Mouse (Mus musculus): Measurements from ENCODE around the gene Prnd. TPM values are rescaled to one million over a fixed set of nuclear protein-coding genes. Genes with fewer than 3 reads are reported as not detected.

Prnd gene
- total RNA-seq (2015), result not detected in 2 replicates
- total RNA-seq (2017), result not detected in 2 replicates

DNA sequence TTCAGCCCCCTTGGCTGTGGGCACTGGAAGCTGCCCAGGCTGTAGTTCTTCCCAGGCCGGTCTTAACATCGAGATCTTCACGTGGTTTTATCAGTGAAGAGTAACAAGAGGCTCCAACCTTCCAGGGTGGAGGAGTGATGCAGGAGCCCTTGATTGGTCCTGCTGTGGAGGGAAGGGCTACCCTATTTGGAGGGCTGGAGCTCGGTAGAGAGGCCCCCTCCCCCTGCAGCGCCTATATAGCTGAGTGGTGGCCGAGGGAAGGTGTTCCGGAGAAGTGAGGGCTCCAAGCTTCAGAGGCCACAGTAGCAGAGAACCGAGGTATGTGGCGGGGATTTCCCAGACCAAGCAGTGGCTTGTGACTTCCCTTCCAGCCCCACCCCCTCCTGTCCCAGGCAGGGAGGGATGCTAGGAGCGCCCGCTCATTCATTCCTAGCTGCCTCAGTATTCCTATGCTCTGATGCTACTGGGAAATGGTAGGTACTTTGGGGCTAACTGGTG is at the start of gene Prnd:
Gene Prnd (plus strand): TSS at position 264 of the 498 bp plus-strand sequence.
- ATAC-seq (ENCODE audit: poor library complexity, severe bottlenecking), result no peak

DNA sequence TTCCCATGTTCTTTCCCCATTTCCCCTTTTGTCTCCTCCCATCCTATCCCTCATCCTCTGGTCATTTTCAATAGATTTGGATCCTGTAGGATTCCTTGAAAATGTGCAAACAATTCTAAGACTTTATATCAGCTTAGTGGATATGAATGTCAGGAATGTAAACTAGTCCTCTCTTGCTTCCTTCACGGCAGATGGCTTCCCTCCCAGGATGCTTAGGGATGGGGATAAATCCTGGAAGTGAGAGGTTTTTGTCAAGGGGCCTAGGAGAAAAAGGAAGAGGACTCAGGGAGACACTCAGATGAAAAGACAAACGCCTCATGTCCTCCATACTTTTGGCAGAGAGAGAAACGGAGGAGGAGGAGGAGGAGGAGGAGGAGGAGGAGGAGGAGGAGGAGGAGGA is 48.2 kb upstream of the Prnd start:
- ATAC-seq (ENCODE audit: poor library complexity, severe bottlenecking), result no peak

DNA sequence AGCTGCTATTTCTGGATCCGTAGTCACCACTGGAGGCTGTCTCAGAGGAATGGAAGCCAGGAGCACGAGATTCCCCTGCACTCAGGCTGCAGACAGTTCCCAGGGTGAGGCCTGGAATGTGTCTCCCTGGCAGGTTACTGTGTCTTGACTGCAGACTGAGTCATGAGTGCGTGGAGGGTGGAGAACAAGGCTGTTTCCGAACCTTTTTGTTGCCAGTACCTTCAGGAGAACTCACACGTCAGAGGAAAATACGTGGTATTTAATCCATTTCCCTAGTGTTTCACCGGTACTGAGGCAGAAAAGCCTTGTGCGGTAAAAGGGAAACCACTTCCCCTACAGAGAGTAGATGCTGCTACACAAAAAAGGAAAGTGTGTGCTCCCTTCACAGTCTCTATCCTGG is 47.8 kb upstream of the Prnd start:
- ATAC-seq (ENCODE audit: poor library complexity, severe bottlenecking), result peak; percentile 30; the same call in 1 of the 2 replicates

DNA sequence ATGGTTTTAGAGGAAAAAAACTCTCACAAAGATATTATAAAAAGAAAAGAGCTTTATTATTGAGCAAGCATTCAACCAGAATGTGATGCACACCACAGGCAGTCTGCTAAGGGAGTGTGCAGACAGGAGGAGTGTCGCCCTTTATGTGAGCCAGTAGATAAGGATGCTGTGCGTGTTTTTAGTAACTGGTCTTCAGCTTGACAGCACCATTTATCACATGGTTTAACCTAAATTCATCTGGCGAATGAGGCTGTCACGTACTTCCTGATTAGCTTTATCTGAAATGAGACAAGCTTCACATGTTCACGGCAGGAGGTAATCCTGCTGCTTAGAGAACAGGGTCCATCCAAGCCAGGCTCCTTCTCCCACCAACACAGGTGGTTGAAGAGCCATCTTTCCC is 45.6 kb upstream of the Prnd start:
- no peak for ATAC-seq (ENCODE audit: poor library complexity, severe bottlenecking)

DNA sequence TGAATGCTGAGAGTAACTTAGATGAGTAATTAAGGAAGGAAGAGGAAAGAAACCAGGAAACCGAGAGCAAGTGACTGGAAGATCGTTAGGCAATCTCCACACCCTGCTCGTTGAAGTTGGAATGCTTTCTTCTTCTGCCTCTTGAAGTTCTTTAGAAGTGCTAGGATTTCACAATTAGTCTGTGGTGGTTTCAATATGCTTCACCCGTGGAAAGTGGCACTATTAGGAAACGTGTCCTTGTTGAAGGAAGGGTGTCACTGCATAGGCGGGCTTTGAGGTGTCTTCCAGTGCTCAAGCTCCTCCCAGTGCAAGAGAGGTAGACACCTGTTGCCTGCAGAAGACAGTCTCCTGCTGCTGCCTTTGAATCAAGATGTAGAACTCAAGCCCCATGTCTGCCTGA is 44.9 kb upstream of the Prnd start:
- peak; percentile 38 for ATAC-seq (ENCODE audit: poor library complexity, severe bottlenecking)

DNA sequence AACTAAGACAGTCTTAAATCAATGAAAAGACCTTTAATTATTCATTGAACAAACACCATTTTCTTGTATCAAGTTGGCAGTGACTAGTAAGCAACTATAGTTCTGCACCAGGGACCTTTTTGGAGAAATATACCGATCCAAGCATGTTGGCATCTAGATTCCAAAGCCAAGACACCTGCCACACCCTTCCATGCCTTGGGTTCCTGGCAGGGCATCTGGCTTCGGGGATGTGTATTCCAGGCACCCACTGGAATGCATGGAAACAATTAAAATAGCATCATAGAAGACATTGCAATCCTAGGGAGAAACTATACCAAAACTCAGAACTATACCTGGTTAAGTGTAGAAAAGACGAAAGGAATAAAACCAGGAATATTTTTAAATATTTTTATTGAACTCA is 44.4 kb upstream of the Prnd start:
- ATAC-seq (ENCODE audit: poor library complexity, severe bottlenecking), result no peak

DNA sequence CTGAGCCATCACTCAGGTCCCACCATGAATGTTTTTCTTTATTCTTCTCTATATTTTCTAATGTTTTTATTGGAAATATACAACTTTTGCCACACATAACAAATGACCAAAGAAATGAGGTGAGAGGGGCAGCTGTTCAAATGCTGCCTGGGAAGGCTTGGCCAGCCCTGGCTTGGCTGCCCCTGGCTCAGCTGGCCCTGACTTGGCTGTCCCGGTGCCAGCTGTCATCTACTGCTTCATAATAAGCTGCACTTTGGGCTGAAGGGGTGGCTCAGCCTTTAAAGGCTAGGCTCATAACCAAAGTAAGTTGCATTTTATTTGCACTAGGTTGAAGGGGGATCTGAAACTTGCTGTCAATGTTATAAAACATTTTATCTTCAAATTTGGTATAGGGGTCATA is 43.8 kb upstream of the Prnd start:
- no peak for ATAC-seq (ENCODE audit: poor library complexity, severe bottlenecking)

DNA sequence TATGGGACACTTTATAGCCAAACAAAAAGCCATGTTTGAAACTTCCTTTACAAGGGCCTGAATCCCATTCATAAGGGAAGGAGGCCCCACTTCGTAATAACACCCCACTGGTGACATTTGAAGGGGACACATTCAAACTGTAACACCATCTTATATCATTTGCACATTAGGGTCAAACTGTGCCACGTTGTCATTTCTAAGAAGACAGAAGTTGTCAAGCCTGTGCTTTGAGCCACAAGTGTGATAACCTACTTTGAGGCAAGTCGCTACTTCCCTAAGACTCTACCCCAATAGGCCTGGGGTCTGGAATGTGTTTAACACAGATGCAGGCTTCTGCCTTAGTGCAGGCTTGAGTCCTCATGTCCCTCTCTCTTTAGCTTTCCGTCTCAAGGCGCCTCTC is 43.4 kb upstream of the Prnd start:
- ATAC-seq (ENCODE audit: poor library complexity, severe bottlenecking), result no peak

DNA sequence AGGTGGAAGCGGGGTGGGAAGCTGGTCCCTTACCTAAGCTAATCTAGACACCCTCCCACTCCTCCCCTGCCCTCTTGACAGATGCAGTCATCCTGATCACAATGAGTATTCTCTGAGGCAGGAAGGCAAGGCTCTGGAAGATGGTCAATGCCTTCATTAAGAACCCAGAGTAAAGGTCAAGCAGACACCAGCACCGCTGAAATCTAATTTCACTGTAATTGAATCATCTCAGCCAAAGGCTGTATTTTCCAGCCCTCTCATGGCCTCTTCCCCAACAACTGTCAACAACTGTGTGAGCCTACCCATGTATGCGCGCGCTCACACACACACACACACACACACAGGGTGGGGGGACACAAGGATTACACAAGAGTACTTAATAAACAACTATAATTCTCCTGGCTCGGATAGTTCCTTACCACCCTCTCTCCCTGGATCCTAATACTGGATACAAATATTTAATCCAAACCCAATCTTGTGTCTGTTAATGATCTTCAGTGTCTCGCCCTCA is 42.3 kb upstream of the Prnd start:
- ATAC-seq (ENCODE audit: poor library complexity, severe bottlenecking), result no peak

DNA sequence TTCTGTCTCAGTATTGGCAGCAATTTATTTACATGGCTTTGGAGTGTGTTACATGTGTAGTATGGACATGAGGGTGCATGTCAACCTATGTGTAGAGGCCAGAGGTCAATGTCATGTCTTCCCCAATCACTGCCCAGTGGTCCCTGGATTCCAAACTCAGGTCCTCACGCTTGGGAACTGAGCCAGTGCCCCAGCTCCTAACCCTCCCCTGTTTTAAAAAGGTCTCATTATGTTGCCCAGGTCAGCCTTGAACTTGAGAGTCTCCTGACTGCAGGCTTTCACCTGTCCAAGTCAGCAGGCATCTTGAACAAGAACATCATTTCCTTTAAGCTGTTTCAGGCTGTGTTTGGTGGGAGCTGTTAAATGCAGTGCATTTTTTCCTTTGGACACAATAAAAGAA is 41.8 kb upstream of the Prnd start:
- ATAC-seq (ENCODE audit: poor library complexity, severe bottlenecking), result no peak

DNA sequence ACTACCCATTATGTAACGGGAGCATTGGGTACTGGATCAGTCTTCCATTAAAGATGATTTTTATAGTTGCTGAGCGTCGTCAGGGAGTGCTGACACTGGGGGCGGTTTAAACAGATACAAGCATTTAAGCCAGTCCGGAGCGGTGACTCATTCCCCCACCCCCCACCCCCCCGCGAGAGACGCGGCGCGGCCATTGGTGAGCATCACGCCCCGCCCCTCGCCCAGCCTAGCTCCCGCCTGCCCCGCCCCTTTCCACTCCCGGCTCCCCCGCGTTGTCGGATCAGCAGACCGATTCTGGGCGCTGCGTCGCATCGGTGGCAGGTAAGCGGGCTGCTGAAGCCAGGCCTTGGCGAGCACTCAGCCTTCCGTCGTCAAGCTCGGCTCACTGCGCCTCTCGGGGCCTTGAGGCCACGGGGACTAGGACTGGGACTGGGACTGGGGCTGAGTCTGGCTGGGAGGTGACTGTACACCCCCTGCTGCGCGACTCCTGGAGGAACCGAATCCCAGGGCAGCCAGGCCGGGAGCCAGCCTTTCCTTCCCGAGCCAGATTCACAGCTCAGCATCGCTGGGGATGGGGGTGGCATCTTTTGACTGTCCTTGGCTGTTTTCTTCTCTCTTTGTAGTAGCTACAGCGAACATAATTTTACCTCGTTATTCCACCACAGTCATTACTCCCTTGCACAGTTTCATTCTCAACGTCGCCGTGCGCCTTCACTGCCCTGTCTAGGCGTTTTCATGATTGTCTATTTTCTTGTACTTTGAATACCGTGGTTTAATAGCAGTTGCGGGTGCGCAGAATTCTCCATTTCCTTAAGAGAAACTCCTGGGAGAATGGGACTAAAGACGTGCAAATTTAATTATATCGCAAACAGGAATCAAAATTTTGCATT is 40.7 kb upstream of the Prnd start, which contains the start of the genes Prnp and Prn:
Gene Prnp (plus strand): TSS at position 246 of the 890 bp plus-strand sequence.
Gene Prn (plus strand): TSS at position 275 of the 890 bp plus-strand sequence.
- ATAC-seq (ENCODE audit: poor library complexity, severe bottlenecking), result peak; percentile 94

DNA sequence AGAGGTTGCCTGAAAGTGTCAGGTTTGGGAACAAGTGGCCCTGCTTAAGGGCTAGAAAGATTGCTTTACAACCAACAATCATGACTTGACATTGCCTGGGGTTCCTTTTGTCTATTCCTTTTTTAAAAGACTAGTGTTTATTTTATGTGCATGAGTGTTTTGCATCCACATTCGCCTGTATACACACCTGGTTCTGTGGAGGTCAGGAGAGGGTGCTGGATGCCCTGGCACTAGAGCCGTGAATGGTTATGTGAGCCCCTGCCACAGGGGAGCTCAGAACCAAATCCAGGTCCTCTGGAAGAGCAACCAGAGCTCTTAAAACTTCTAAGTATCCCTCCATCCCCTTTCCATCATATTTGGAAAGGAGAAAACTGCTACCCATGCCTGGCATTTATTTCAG is 39.8 kb upstream of the Prnd start:
- no peak for ATAC-seq (ENCODE audit: poor library complexity, severe bottlenecking)

DNA sequence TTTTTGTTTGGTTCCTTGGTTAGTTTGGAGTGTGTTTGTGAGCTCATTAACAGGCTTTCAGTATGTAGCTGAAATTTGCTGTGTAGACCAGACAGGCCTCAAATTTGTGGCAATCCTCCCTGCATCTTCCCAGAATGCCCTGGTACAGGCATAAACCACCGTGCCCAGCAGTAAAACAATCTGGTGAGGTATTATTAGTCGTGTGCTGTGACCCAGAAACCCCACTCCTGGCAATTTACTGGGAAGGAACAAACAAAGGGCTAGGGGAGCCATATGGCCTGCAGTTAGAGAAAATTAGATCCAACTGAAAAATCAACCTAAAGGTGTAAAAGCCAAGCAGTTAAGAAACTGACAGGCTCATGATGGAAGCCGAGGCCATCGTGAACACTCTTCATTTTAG is 39.3 kb upstream of the Prnd start:
- no peak for ATAC-seq (ENCODE audit: poor library complexity, severe bottlenecking)

DNA sequence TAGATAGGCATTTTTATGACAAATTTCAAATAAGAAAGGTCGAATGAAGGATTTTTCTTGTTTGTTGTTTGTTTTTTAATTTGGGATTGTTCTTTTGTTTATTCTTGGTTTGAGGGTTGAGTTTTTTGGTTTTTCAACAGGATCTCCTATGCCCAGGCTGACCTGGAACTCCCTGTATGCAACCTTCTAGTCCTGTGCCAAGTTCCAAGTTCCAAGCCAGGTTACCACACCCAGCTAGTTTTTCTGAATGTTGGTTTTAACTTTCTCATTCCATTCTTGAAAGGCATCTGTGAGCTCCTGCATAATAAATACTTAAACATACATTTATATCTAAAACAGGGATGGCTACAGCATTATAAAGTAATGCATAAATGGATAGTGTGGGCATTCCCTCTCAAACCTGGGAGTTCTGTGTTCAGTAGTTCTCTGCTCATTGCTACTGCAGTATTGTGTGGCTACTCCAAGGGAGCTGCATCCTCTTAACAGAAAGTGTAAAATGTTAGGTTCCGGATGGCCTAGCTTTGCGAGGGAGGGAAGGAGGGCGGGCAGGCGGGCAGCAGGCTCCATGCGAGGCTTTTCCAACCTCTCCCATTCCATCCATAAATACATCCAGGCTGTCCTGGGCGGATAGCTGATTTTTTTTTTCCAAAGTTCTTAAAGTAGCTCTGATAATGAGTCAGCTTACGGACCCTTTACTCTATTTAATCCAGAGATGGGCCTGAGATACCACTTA is 38.0 kb upstream of the Prnd start:
- no peak for ATAC-seq (ENCODE audit: poor library complexity, severe bottlenecking)

DNA sequence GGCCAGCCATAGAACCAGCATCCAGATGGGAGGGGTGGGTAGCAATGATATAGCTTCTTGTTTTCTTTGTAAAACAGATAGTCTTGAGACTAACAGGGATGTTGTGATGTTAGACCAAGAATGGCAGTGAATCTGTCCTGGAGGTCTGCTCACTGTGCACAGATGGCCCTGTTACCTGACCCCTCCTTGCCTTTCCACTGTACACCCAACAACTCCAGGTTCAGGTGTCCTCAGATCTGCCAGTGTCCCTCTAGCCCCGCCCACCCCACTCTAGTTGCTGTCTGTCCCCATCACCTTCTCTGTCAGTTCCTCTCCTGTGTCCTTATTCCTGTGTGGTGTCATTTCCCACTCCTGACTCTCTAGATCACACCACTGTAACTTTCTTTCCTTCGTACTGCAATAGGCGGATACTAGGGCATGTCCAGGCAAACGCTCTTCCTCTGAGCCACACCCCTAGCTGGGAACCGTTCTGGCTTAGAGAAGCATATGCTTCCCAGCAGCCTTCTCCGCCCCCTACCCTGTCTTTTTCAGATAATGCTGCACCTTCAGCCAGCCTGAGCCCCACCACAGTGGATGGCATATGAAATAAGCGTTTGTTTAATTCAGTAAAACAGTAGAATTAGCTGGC is 18.3 kb upstream of the Prnd start:
- no peak for ATAC-seq (ENCODE audit: poor library complexity, severe bottlenecking)

DNA sequence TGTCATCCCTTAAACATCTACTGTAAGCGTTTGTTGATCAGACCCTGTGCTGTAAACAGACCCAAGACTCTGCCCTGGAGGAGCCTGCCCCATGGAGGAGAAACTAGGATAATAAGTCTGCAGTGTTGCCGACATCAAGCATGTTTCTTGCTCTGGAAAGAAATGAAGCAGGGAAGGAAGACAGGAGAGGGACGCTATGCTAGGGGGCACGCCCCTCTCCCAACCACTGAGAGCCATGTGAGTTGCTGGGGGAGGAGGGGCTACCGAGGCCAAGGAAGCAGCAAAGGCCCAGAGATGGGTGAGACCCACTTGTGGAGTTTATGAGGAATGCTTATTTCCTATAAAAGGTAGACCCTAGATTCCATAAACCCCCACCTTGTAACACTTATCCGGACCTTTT is 17.6 kb upstream of the Prnd start:
- no peak for ATAC-seq (ENCODE audit: poor library complexity, severe bottlenecking)

DNA sequence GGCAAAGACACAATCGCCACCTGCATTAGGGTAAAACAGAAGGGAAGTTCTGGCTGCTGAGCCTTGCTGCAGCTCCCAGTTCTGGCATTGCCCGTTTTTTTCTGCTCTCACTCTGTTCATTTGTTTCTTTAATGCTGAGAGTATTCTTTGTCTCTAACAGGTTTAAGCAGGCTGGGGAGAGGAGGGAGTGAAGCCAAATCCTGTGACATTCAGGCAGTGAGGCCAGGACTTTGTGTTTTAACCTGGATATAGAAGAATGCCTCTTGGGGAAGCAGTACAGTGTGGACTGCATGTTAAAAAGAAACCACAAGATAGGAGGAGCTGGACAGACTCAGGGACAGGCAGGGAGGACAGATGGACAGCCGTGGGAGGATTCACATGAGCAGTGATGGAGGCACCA is 17.1 kb upstream of the Prnd start:
- no peak for ATAC-seq (ENCODE audit: poor library complexity, severe bottlenecking)

DNA sequence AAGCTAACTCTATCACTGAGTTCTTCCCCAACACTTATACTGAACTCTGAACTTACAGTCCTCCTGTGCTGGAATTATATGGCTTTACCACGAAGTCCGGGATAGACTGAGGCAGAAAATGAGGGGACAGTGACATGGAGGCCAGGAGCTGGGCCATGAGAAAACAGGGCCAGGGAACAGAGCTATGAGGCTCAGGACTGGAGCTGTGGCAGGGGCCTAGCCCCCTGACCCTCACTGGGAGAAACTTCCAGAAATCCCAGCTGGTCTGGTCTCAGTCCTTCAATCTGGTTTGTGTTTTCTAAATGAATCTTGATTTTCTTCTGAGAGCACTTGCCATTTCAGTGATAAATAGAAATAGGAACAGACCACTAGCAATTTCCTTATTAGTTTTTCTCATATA is 16.4 kb upstream of the Prnd start:
- ATAC-seq (ENCODE audit: poor library complexity, severe bottlenecking), result no peak

DNA sequence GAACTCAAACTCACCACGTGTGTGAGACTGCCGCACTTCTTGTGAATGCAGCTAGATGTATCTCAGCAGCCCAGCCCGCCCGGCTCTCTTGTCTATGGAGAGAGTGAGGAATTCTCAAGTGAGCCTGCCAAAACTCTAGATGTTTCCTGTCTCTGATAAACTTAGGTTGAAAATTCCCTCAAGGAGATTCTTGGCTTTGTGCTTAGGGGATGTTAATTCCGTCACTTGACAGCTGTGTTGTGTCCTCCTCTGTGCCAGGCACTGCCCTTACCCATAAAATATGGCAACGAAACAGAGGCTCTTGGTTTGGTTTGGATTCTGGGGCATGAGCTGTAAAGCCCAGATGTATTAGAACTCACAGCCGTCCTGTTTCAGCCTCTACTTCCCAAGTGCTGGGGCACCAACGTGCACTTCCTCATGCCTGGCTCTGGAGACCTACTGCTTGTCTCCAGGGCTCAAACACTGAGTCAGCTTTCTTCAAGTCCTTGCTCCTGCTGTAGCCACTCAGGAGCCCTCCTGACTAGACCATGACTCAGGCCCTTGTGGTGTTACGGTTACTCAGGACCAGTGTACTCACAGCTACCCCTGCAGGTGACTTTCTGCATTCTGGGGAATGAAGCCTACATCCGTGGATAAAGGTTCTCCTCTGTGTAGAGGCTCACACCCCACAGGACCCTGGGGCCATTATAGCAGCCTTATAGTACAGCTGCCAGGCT is 15.1 kb upstream of the Prnd start:
- peak; percentile 63 for ATAC-seq (ENCODE audit: poor library complexity, severe bottlenecking)

DNA sequence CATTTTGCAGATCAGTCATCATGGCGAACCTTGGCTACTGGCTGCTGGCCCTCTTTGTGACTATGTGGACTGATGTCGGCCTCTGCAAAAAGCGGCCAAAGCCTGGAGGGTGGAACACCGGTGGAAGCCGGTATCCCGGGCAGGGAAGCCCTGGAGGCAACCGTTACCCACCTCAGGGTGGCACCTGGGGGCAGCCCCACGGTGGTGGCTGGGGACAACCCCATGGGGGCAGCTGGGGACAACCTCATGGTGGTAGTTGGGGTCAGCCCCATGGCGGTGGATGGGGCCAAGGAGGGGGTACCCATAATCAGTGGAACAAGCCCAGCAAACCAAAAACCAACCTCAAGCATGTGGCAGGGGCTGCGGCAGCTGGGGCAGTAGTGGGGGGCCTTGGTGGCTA is 14.3 kb upstream of the Prnd start:
- ATAC-seq (ENCODE audit: poor library complexity, severe bottlenecking), result no peak
